Mouse (Mus musculus) myocyte (in vitro differentiated cells): ENCODE results near the gene Tecpr1. TPM values are rescaled to one million over a fixed set of nuclear protein-coding genes. Genes with fewer than 3 reads are reported as not detected.

Experiments
- H3K27me3 ChIP-seq: one replicate; pipeline ENCODE4 v1.6.1; 2011; ENCODE audit not compliant: control insufficient read depth, insufficient read depth, insufficient read length
- H3K36me3 ChIP-seq: one replicate; pipeline ENCODE4 v1.6.1; 2011; ENCODE audit not compliant: control insufficient read depth, insufficient read depth
- H3K4me2 ChIP-seq: one replicate; pipeline ENCODE4 v1.6.1; 2011; ENCODE audit warnings: low read depth, control low read depth
- H3K4me3 ChIP-seq: one replicate; pipeline ENCODE4 v1.5.1; 2011; ENCODE audit warnings: mild to moderate bottlenecking, control low read depth, moderate library complexity
- H3K79me2 ChIP-seq: one replicate; pipeline ENCODE4 v1.6.1; 2011; ENCODE audit not compliant: control insufficient read depth, insufficient read depth
- H3ac ChIP-seq: one replicate; pipeline ENCODE4 v1.6.1; 2011; ENCODE audit not compliant: control insufficient read depth, insufficient read length
- CEBPB ChIP-seq: IDR thresholded peaks from 2 replicates; pipeline ENCODE4 v1.6.1; 2011; ENCODE audit warnings: mild to moderate bottlenecking, moderate library complexity; ENCODE audit not compliant: poor library complexity, insufficient read depth, severe bottlenecking
- E2F4 ChIP-seq: IDR thresholded peaks from one replicate; pipeline ENCODE4 v1.6.1; 2011; ENCODE audit warnings: mild to moderate bottlenecking, control low read depth, moderate library complexity; ENCODE audit not compliant: insufficient read depth
- MAX ChIP-seq: IDR thresholded peaks from one replicate; pipeline ENCODE4 v1.6.1; 2011; ENCODE audit warnings: low read depth, mild to moderate bottlenecking, control low read depth
- MYOD1 ChIP-seq, 3 experiments: IDR thresholded peaks; one replicate each; pipeline ENCODE4 v1.6.1; 2011; ENCODE audit warnings: control low read depth in 2 of 3, low read depth in 2 of 3, mild to moderate bottlenecking in 2 of 3, moderate library complexity in 1 of 3; ENCODE audit not compliant: insufficient read length in 2 of 3, control insufficient read depth in 1 of 3
- MYOG ChIP-seq, 3 experiments: IDR thresholded peaks; one replicate each; pipeline ENCODE4 v1.6.1; 2011; ENCODE audit warnings: control low read depth in 2 of 3, low read depth in 2 of 3, mild to moderate bottlenecking in 2 of 3; ENCODE audit not compliant: insufficient read length in 2 of 3, control insufficient read depth in 1 of 3, insufficient read depth in 1 of 3
- POLR2A ChIP-seq: IDR thresholded peaks from one replicate; pipeline ENCODE4 v1.6.1; 2011; ENCODE audit warnings: low read depth, mild to moderate bottlenecking, control low read depth, moderate library complexity; ENCODE audit not compliant: insufficient read length
- POLR2AphosphoS2 ChIP-seq: IDR thresholded peaks from one replicate; pipeline ENCODE4 v1.6.1; 2011; ENCODE audit warnings: low read depth, control low read depth; ENCODE audit not compliant: insufficient read length
- REST ChIP-seq: IDR thresholded peaks from one replicate; pipeline ENCODE4 v1.6.1; 2011; ENCODE audit warnings: mild to moderate bottlenecking, control low read depth, moderate library complexity; ENCODE audit not compliant: insufficient read depth, insufficient read length
- SRF ChIP-seq: IDR thresholded peaks from one replicate; pipeline ENCODE4 v1.6.1; 2011; ENCODE audit warnings: low read depth; ENCODE audit not compliant: control insufficient read depth, insufficient read length
- TCF12 ChIP-seq: IDR thresholded peaks from one replicate; pipeline ENCODE4 v1.6.1; 2011; ENCODE audit warnings: mild to moderate bottlenecking, control low read depth; ENCODE audit not compliant: poor library complexity, insufficient read depth, severe bottlenecking
- TCF3 ChIP-seq: IDR thresholded peaks from one replicate; pipeline ENCODE4 v1.6.1; 2011; ENCODE audit warnings: low read depth, control low read depth; ENCODE audit not compliant: insufficient read length
- USF1 ChIP-seq: IDR thresholded peaks from one replicate; pipeline ENCODE4 v1.6.1; 2011; ENCODE audit warnings: low read depth, mild to moderate bottlenecking, control low read depth, moderate library complexity
- polyA plus RNA-seq: library from polyadenylated mRNA; unstranded; fragments of >200 nt; fragmentation: generic; extraction: Trizol; gene quantifications from one replicate; pipeline ENCODE4 v1.2.1, GENCODE M21; 2012; ENCODE audit warnings: missing spikeins

Tecpr1 gene
- polyA plus RNA-seq, 1 experiment: 19.2 TPM

- Histone ChIP-seq H3K27me3 (no peaks in the 10 kb centered on the region), H3K36me3 (peaks cover 4% of the 10 kb centered on the region), H3K4me3 (no peak overlapping the region), H3K4me2 (no peak overlapping the region), H3ac (no peak overlapping the region), H3K79me2 (no peaks in the 10 kb centered on the region)
- TF ChIP-seq MAX (no peak), MYOD1 (IDR thresholded peaks at IDR 0.05; ENCODE audit: control insufficient read depth in 1 of 3, insufficient read length in 2 of 3, low read depth in 2 of 3) (no peak), POLR2AphosphoS2 (no peak), TCF12 (no peak), USF1 (no peak), E2F4 (no peak), CEBPB (no peak), TCF3 (no peak), REST (no peak), SRF (no peak), POLR2A (no peak), MYOG (IDR thresholded peaks at IDR 0.05; ENCODE audit: control insufficient read depth in 1 of 3, insufficient read depth in 1 of 3, insufficient read length in 2 of 3, low read depth in 2 of 3) (no peak)
Observed at GRCm38 (mm10) chr5:144204911-144205310, 18.5 kb downstream of the Tecpr1 start.

- H3ac ChIP-seq: no peak overlapping the region
- no peak for TF ChIP-seq MAX
- peak in 1 of 3 experiments; percentile 34 for TF ChIP-seq MYOD1 (IDR thresholded peaks at IDR 0.05; ENCODE audit: control insufficient read depth in 1 of 3, insufficient read length in 2 of 3, low read depth in 2 of 3)
- peak in 1 of 3 experiments; percentile 15 for TF ChIP-seq MYOG (IDR thresholded peaks at IDR 0.05; ENCODE audit: control insufficient read depth in 1 of 3, insufficient read depth in 1 of 3, insufficient read length in 2 of 3, low read depth in 2 of 3)
- H3K27me3 ChIP-seq: no peaks in the 10 kb centered on the region
- H3K4me2 ChIP-seq: no peak overlapping the region
- no peaks in the 10 kb centered on the region for H3K79me2 ChIP-seq
- peaks cover 4% of the 10 kb centered on the region for H3K36me3 ChIP-seq
- no peak overlapping the region for H3K4me3 ChIP-seq
Observed at GRCm38 (mm10) chr5:144204303-144204702, 19.1 kb downstream of the Tecpr1 start.

GRCm38 (mm10) chr5:144203398-144203959 is 19.9 kb downstream of the Tecpr1 start:
- H3K4me3 ChIP-seq: no peak overlapping the region
- no peak for TF ChIP-seq MYOD1 (IDR thresholded peaks at IDR 0.05; ENCODE audit: control insufficient read depth in 1 of 3, insufficient read length in 2 of 3, low read depth in 2 of 3)
- no peak for TF ChIP-seq E2F4
- TF ChIP-seq MYOG (IDR thresholded peaks at IDR 0.05; ENCODE audit: control insufficient read depth in 1 of 3, insufficient read depth in 1 of 3, insufficient read length in 2 of 3, low read depth in 2 of 3): no peak
- no peak for TF ChIP-seq MAX
- TF ChIP-seq POLR2A: no peak
- no peak for TF ChIP-seq SRF
- H3K27me3 ChIP-seq: no peaks in the 10 kb centered on the region
- no peak overlapping the region for H3K4me2 ChIP-seq
- no peaks in the 10 kb centered on the region for H3K79me2 ChIP-seq
- peaks cover 4% of the 10 kb centered on the region for H3K36me3 ChIP-seq
- no peak overlapping the region for H3ac ChIP-seq

- TF ChIP-seq E2F4 (no peak), TCF12 (no peak), POLR2A (no peak), MAX (no peak), MYOD1 (IDR thresholded peaks at IDR 0.05; ENCODE audit: control insufficient read depth in 1 of 3, insufficient read length in 2 of 3, low read depth in 2 of 3) (no peak), REST (no peak), MYOG (IDR thresholded peaks at IDR 0.05; ENCODE audit: control insufficient read depth in 1 of 3, insufficient read depth in 1 of 3, insufficient read length in 2 of 3, low read depth in 2 of 3) (no peak), TCF3 (no peak), USF1 (no peak), SRF (no peak)
- no peaks in the 10 kb centered on the region for H3K27me3 ChIP-seq
- no peaks in the 10 kb centered on the region for H3K79me2 ChIP-seq
- no peak overlapping the region for H3ac ChIP-seq
- no peak overlapping the region for H3K4me2 ChIP-seq
- peaks cover 4% of the 10 kb centered on the region for H3K36me3 ChIP-seq
- H3K4me3 ChIP-seq: no peak overlapping the region
Observed at GRCm38 (mm10) chr5:144202430-144202829, 21.0 kb downstream of the Tecpr1 start.

GRCm38 (mm10) chr5:144200616-144201015 is 22.8 kb downstream of the Tecpr1 start:
- H3K27me3 ChIP-seq: no peaks in the 10 kb centered on the region
- H3ac ChIP-seq: no peak overlapping the region
- no peak overlapping the region for H3K4me2 ChIP-seq
- H3K79me2 ChIP-seq: no peaks in the 10 kb centered on the region
- no peak overlapping the region for H3K4me3 ChIP-seq
- TF ChIP-seq E2F4: no peak
- no peak for TF ChIP-seq POLR2AphosphoS2
- no peak for TF ChIP-seq MAX
- no peak for TF ChIP-seq MYOD1 (IDR thresholded peaks at IDR 0.05; ENCODE audit: control insufficient read depth in 1 of 3, insufficient read length in 2 of 3, low read depth in 2 of 3)
- TF ChIP-seq MYOG (IDR thresholded peaks at IDR 0.05; ENCODE audit: control insufficient read depth in 1 of 3, insufficient read depth in 1 of 3, insufficient read length in 2 of 3, low read depth in 2 of 3): no peak
- H3K36me3 ChIP-seq: peaks cover 2% of the 10 kb centered on the region
